Mouse (Mus musculus): ENCODE measurements around the gene Foxn3. TPM values are rescaled to one million over a fixed set of nuclear protein-coding genes. Genes with fewer than 3 reads are reported as not detected.

Gene Foxn3
- total and polyA plus RNA-seq, 2 experiments: 21.1 to 27.3 TPM

GRCm38 (mm10) chr12:99608279-99608955 is 45.0 kb upstream of the Foxn3 start:
- DNase-seq (ENCODE audit: extremely low read depth, low read depth, low spot score): peak; percentile 30
- 68% methylated on average over 10 of the region's 10 CpGs for WGBS

DNA sequence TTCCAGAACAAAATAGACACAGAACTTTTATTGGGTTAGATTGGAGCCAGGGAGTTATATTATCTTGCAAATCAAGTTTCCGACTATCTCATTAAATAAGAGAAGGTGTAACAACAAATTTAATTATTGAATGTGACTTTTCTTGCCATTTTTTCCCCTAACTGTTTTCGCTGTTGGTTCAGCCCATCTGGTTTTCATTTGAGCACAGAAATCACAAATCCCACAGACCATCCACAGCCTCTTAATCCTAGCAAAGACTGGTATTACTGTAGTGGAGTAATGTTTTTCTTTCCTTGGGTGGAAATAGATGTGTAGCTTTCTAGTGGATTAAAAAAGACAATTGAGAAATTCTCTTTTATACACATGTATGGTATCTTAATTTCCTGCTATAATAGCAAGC is 40.0 kb upstream of the Foxn3 start:
- DNase-seq (ENCODE audit: extremely low read depth, low read depth, low spot score): no peak
- Histone ChIP-seq H3K4me1 (ENCODE audit: control insufficient read depth, insufficient read depth, low read length) (no peaks in the 10 kb centered on the region), H3K4me3 (ENCODE audit: insufficient read depth, low read depth, low read length) (no peak overlapping the region), H3K79me2 (ENCODE audit: control insufficient read depth, insufficient read depth, low read length) (no peaks in the 10 kb centered on the region), H3K9ac (ENCODE audit: low read depth, low read length) (no peak overlapping the region), H3K36me3 (ENCODE audit: control insufficient read depth, insufficient read depth, low read length) (no peaks in the 10 kb centered on the region), H3K27ac (replicated peaks; ENCODE audit: insufficient read depth, low read depth, low read length) (no peak overlapping the region), H3K27me3 (ENCODE audit: control insufficient read depth, insufficient read depth, low read length) (no peaks in the 10 kb centered on the region)
- TF ChIP-seq CTCF (IDR thresholded peaks at IDR 0.05; ENCODE audit: low read depth, low read length) (no peak), POLR2A (IDR thresholded peaks at IDR 0.05; ENCODE audit: extremely low read depth, insufficient read depth, low read length) (no peak)
- 96% methylated on average over 2 of the region's 2 CpGs for WGBS

More at GRCm38 (mm10) chr12:99608279-99608955, 45.0 kb upstream of the Foxn3 start:
- H3K4me3 ChIP-seq (ENCODE audit: insufficient read depth, low read depth, low read length): no peak overlapping the region
- H3K4me1 ChIP-seq (ENCODE audit: control insufficient read depth, insufficient read depth, low read length): no peaks in the 10 kb centered on the region
- no peaks in the 10 kb centered on the region for H3K36me3 ChIP-seq (ENCODE audit: control insufficient read depth, insufficient read depth, low read length)
- no peaks in the 10 kb centered on the region for H3K79me2 ChIP-seq (ENCODE audit: control insufficient read depth, insufficient read depth, low read length)
- H3K9ac ChIP-seq (ENCODE audit: low read depth, low read length): no peak overlapping the region
- no peaks in the 10 kb centered on the region for H3K27me3 ChIP-seq (ENCODE audit: control insufficient read depth, insufficient read depth, low read length)
- no peak for TF ChIP-seq POLR2A (IDR thresholded peaks at IDR 0.05; ENCODE audit: extremely low read depth, insufficient read depth, low read length)
- no peak for TF ChIP-seq CTCF (IDR thresholded peaks at IDR 0.05; ENCODE audit: low read depth, low read length)
- H3K27ac ChIP-seq (replicated peaks; ENCODE audit: insufficient read depth, low read depth, low read length): no peak overlapping the region

DNA sequence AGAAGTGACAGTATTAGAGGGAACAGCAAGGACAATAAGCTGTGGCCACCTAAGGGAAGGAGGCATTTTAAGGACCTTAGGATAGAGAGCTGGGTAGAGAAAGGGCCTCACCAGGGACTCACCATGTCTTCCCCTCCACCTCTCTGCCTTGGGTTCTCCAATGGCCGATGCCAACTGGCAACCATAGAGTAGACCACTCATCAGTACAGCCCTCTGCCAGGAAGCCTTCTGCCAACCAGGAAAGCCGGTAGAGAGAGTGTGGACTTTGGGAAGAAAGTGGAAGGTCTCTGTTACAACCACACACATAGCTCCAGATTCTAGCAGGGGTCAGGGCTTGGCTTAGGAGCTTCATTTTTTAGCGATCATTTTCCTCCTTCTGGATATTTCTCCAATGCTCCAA is 38.5 kb upstream of the Foxn3 start:
- Histone ChIP-seq H3K27me3 (ENCODE audit: control insufficient read depth, insufficient read depth, low read length) (no peaks in the 10 kb centered on the region), H3K79me2 (ENCODE audit: control insufficient read depth, insufficient read depth, low read length) (no peaks in the 10 kb centered on the region), H3K4me3 (ENCODE audit: insufficient read depth, low read depth, low read length) (no peak overlapping the region), H3K27ac (replicated peaks; ENCODE audit: insufficient read depth, low read depth, low read length) (no peak overlapping the region), H3K9ac (ENCODE audit: low read depth, low read length) (no peak overlapping the region), H3K36me3 (ENCODE audit: control insufficient read depth, insufficient read depth, low read length) (no peaks in the 10 kb centered on the region), H3K4me1 (ENCODE audit: control insufficient read depth, insufficient read depth, low read length) (no peaks in the 10 kb centered on the region)
- no peak for DNase-seq (ENCODE audit: extremely low read depth, low read depth, low spot score)
- 92% methylated on average over 3 of the region's 3 CpGs for WGBS
- TF ChIP-seq POLR2A (IDR thresholded peaks at IDR 0.05; ENCODE audit: extremely low read depth, insufficient read depth, low read length): no peak
- TF ChIP-seq CTCF (IDR thresholded peaks at IDR 0.05; ENCODE audit: low read depth, low read length): no peak

GRCm38 (mm10) chr12:99601392-99601791 is 38.0 kb upstream of the Foxn3 start:
- TF ChIP-seq CTCF (IDR thresholded peaks at IDR 0.05; ENCODE audit: low read depth, low read length) (no peak), POLR2A (IDR thresholded peaks at IDR 0.05; ENCODE audit: extremely low read depth, insufficient read depth, low read length) (no peak)
- DNase-seq (ENCODE audit: extremely low read depth, low read depth, low spot score): no peak
- H3K79me2 ChIP-seq (ENCODE audit: control insufficient read depth, insufficient read depth, low read length): no peaks in the 10 kb centered on the region
- 58% methylated on average over 8 of the region's 8 CpGs for WGBS
- no peak overlapping the region for H3K4me3 ChIP-seq (ENCODE audit: insufficient read depth, low read depth, low read length)
- H3K4me1 ChIP-seq (ENCODE audit: control insufficient read depth, insufficient read depth, low read length): no peaks in the 10 kb centered on the region
- H3K27ac ChIP-seq (replicated peaks; ENCODE audit: insufficient read depth, low read depth, low read length): no peak overlapping the region
- no peaks in the 10 kb centered on the region for H3K36me3 ChIP-seq (ENCODE audit: control insufficient read depth, insufficient read depth, low read length)
- H3K27me3 ChIP-seq (ENCODE audit: control insufficient read depth, insufficient read depth, low read length): no peaks in the 10 kb centered on the region
- H3K9ac ChIP-seq (ENCODE audit: low read depth, low read length): no peak overlapping the region

DNA sequence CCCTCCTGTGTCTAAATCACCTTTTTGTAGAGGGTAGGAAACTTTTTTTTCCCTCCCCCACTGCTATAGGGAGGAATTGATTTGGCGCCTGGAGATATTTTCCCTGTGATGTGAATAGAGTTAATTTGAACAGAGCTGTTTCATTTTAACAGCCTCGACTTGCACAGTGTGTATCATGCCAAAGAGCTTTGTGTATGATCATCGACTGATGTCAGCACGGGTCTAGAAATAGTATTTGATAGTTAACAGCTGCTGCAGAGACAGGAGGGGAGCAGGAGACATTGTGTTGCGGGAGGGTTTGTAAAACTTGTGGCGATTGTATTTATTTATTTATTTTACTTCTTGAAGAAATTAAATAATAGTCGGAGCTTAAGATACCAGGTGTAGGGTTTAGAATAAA is 36.2 kb upstream of the Foxn3 start:
- no peaks in the 10 kb centered on the region for H3K4me1 ChIP-seq (ENCODE audit: control insufficient read depth, insufficient read depth, low read length)
- no peaks in the 10 kb centered on the region for H3K36me3 ChIP-seq (ENCODE audit: control insufficient read depth, insufficient read depth, low read length)
- no peak for TF ChIP-seq POLR2A (IDR thresholded peaks at IDR 0.05; ENCODE audit: extremely low read depth, insufficient read depth, low read length)
- no peak for TF ChIP-seq CTCF (IDR thresholded peaks at IDR 0.05; ENCODE audit: low read depth, low read length)
- no peak overlapping the region for H3K27ac ChIP-seq (replicated peaks; ENCODE audit: insufficient read depth, low read depth, low read length)
- DNase-seq (ENCODE audit: extremely low read depth, low read depth, low spot score): no peak
- no peaks in the 10 kb centered on the region for H3K27me3 ChIP-seq (ENCODE audit: control insufficient read depth, insufficient read depth, low read length)
- no peak overlapping the region for H3K9ac ChIP-seq (ENCODE audit: low read depth, low read length)
- no peaks in the 10 kb centered on the region for H3K79me2 ChIP-seq (ENCODE audit: control insufficient read depth, insufficient read depth, low read length)
- H3K4me3 ChIP-seq (ENCODE audit: insufficient read depth, low read depth, low read length): no peak overlapping the region
- WGBS: 84% methylated on average over 7 of the region's 7 CpGs

DNA sequence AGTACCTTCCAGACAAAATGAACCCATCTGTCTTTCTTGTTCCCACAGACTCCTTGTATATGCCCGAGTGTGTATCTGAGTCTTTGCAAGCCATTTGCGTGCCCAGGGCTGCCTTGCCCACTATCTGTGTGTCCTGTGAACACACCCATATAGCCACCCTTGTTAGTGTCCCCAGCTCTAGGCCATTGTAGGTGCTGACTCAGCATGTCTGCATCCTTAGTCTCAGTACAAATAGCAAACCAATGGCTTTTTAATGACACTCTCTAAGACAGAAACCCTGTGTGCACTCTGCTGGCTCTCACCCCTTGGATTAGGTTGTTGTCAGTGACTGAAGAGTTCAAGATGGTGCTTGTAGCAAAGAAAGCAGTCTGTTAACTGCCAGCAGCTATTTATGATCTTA is 33.0 kb upstream of the Foxn3 start:
- H3K9ac ChIP-seq (ENCODE audit: low read depth, low read length): no peak overlapping the region
- no peaks in the 10 kb centered on the region for H3K79me2 ChIP-seq (ENCODE audit: control insufficient read depth, insufficient read depth, low read length)
- TF ChIP-seq CTCF (IDR thresholded peaks at IDR 0.05; ENCODE audit: low read depth, low read length) (no peak), POLR2A (IDR thresholded peaks at IDR 0.05; ENCODE audit: extremely low read depth, insufficient read depth, low read length) (no peak)
- no peak for DNase-seq (ENCODE audit: extremely low read depth, low read depth, low spot score)
- H3K4me3 ChIP-seq (ENCODE audit: insufficient read depth, low read depth, low read length): no peak overlapping the region
- H3K27me3 ChIP-seq (ENCODE audit: control insufficient read depth, insufficient read depth, low read length): no peaks in the 10 kb centered on the region
- H3K36me3 ChIP-seq (ENCODE audit: control insufficient read depth, insufficient read depth, low read length): no peaks in the 10 kb centered on the region
- 94% methylated on average over 2 of the region's 2 CpGs for WGBS
- H3K4me1 ChIP-seq (ENCODE audit: control insufficient read depth, insufficient read depth, low read length): no peaks in the 10 kb centered on the region
- no peak overlapping the region for H3K27ac ChIP-seq (replicated peaks; ENCODE audit: insufficient read depth, low read depth, low read length)

Measured in liver, adult 2 months (tissue).